Mouse (Mus musculus) testis, adult 2 months (tissue): ENCODE data around the gene Me3.

ENCODE experiments used
- CTCF ChIP-seq: fragments of 200-500 bp; IDR thresholded peaks from 2 replicates; pipeline ENCODE4 v1.5.1; 2012; ENCODE audit warnings: low read depth, mild to moderate bottlenecking, inconsistent platforms, low read length, moderate library complexity; ENCODE audit not compliant: control insufficient read depth, insufficient read depth, insufficient replicate concordance
- POLR2A ChIP-seq: fragments of 200-500 bp; IDR thresholded peaks from 2 replicates; pipeline ENCODE4 v1.6.1; 2012; ENCODE audit warnings: low read depth, mild to moderate bottlenecking, inconsistent platforms, low read length, moderate library complexity; ENCODE audit not compliant: control insufficient read depth

DNA sequence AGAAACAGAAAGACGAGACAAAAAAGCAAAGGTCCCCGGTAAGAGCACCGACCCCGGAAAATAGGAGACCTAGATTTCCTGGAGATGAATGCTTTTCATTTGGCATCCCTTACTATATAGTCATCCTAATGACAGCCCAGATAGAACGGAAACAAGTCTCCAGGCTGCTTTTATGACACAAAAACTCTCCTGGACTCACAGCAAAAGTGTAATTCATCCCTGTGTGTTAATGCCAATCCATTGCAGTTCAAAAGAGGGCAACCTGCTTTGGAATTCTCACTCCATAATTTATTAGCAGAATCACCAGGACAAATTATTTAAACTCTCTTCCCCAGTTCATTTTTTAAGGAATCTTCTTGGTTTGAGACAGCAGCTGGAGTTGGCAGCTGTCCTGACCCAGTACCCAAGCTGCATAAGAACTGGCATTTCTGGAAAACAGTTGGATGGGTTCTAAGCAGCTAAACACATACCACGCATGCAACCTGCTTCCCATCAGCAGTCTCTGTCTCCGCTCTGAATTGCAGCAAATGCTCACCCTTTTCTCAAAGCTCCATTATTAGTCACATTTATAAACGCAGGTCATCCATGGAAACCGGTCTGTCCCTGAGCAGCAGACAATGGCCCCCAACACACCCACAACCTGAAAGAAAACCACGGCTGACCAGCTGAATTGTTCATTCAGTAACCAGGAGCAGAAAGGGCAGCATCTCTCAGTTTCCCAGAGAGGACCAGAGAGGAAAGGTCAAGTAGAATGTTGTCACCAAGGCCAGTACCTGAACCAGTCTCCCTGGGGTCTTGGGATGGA is 49.7 kb downstream of the Me3 start:
- no peak for TF ChIP-seq POLR2A
- no peak for TF ChIP-seq CTCF
